Mouse (Mus musculus) C2C12 (cell line): ENCODE results near the gene Traf2. TPM values are rescaled to one million over a fixed set of nuclear protein-coding genes. Genes with fewer than 3 reads are reported as not detected.

ENCODE experiments used
- H3K27me3 ChIP-seq: one replicate; pipeline ENCODE4 v1.6.1; 2011; ENCODE audit not compliant: control insufficient read depth, insufficient read depth, insufficient read length
- H3K36me3 ChIP-seq: one replicate; pipeline ENCODE4 v1.6.1; 2011; ENCODE audit not compliant: control insufficient read depth, insufficient read depth
- H3K4me3 ChIP-seq: one replicate; pipeline ENCODE4 v1.5.1; 2011; ENCODE audit warnings: mild to moderate bottlenecking, control low read depth; ENCODE audit not compliant: poor library complexity, insufficient read depth, severe bottlenecking
- H3K79me2 ChIP-seq: one replicate; pipeline ENCODE4 v1.6.1; 2011; ENCODE audit not compliant: control insufficient read depth, insufficient read depth
- H3K79me3 ChIP-seq: one replicate; pipeline ENCODE4 v1.6.1; 2011; ENCODE audit warnings: low read depth, control low read depth
- H3ac ChIP-seq: one replicate; pipeline ENCODE3; 2011; ENCODE audit warnings: low read depth; ENCODE audit not compliant: control insufficient read depth, insufficient read length
- CEBPB ChIP-seq: IDR thresholded peaks from one replicate; pipeline ENCODE4 v1.6.1; 2011; ENCODE audit warnings: low read depth, mild to moderate bottlenecking, control low read depth, moderate library complexity
- CTCF ChIP-seq: IDR thresholded peaks from one replicate; pipeline ENCODE4 v1.5.1; 2011; ENCODE audit not compliant: control insufficient read depth, insufficient read depth, insufficient read length
- FOSL1 ChIP-seq: IDR thresholded peaks from one replicate; pipeline ENCODE4 v1.8.0; 2011; ENCODE audit warnings: mild to moderate bottlenecking, low read length; ENCODE audit not compliant: poor library complexity, insufficient read depth, severe bottlenecking
- MAX ChIP-seq: IDR thresholded peaks from one replicate; pipeline ENCODE4 v1.6.1; 2011; ENCODE audit warnings: mild to moderate bottlenecking, control low read depth
- MYOD1 ChIP-seq: IDR thresholded peaks from one replicate; pipeline ENCODE4 v1.6.1; 2011; ENCODE audit warnings: low read depth; ENCODE audit not compliant: control insufficient read depth, insufficient read length
- MYOG ChIP-seq: IDR thresholded peaks from one replicate; pipeline ENCODE4 v1.6.1; 2011; ENCODE audit not compliant: control insufficient read depth, insufficient read length; ENCODE audit errors: extremely low read depth
- USF1 ChIP-seq: IDR thresholded peaks from one replicate; pipeline ENCODE4 v1.6.1; 2011; ENCODE audit warnings: low read depth, mild to moderate bottlenecking, control low read depth, moderate library complexity
- polyA plus RNA-seq: library from polyadenylated mRNA; unstranded; fragments of >200 nt; fragmentation: generic; extraction: Trizol; gene quantifications from one replicate; pipeline ENCODE4 v1.2.1, GENCODE M21; 2012; ENCODE audit warnings: missing spikeins

Traf2 gene
- polyA plus RNA-seq, 1 experiment, result 28.8 TPM

- Histone ChIP-seq H3ac (no peak overlapping the region), H3K79me3 (peaks cover 3% of the 10 kb centered on the region), H3K36me3 (peaks cover 6% of the 10 kb centered on the region), H3K79me2 (peaks cover 20% of the 10 kb centered on the region), H3K4me3 (no peak overlapping the region), H3K27me3 (no peaks in the 10 kb centered on the region)
- no peak for TF ChIP-seq USF1
Measured at GRCm38 (mm10) chr2:25573068-25573467, 26.3 kb upstream of the Traf2 start.

- TF ChIP-seq MYOG (no peak), USF1 (no peak), CEBPB (no peak), MYOD1 (no peak), MAX (no peak), CTCF (no peak), FOSL1 (no peak)
- no peak overlapping the region for H3K4me3 ChIP-seq
- peaks cover 20% of the 10 kb centered on the region for H3K79me2 ChIP-seq
- H3ac ChIP-seq, result no peak overlapping the region
- H3K36me3 ChIP-seq, result peaks cover 6% of the 10 kb centered on the region
- peaks cover 3% of the 10 kb centered on the region for H3K79me3 ChIP-seq
- H3K27me3 ChIP-seq, result no peaks in the 10 kb centered on the region
Measured at GRCm38 (mm10) chr2:25571221-25571620, 24.5 kb upstream of the Traf2 start.

- Histone ChIP-seq H3K79me2 (peaks cover 19% of the 10 kb centered on the region), H3ac (no peak overlapping the region), H3K36me3 (peaks cover 18% of the 10 kb centered on the region), H3K79me3 (peaks cover 3% of the 10 kb centered on the region), H3K27me3 (no peaks in the 10 kb centered on the region), H3K4me3 (no peak overlapping the region)
- no peak for TF ChIP-seq CTCF
- TF ChIP-seq MYOD1, result no peak
Measured at GRCm38 (mm10) chr2:25569323-25569722, 22.6 kb upstream of the Traf2 start.

- Histone ChIP-seq H3K4me3 (no peak overlapping the region), H3K36me3 (peaks cover 26% of the 10 kb centered on the region), H3K79me3 (peaks cover under 1% of the 10 kb centered on the region), H3K79me2 (peaks cover 11% of the 10 kb centered on the region), H3K27me3 (no peaks in the 10 kb centered on the region), H3ac (no peak overlapping the region)
- TF ChIP-seq MYOD1 (no peak), MAX (no peak), USF1 (no peak), MYOG (no peak)
Measured at GRCm38 (mm10) chr2:25568473-25569019, 21.8 kb upstream of the Traf2 start.

- H3K79me3 ChIP-seq, result no peaks in the 10 kb centered on the region
- H3ac ChIP-seq, result no peak overlapping the region
- H3K4me3 ChIP-seq, result no peak overlapping the region
- TF ChIP-seq MAX (no peak), USF1 (no peak), CTCF (no peak)
- no peaks in the 10 kb centered on the region for H3K27me3 ChIP-seq
- peaks cover 41% of the 10 kb centered on the region for H3K36me3 ChIP-seq
- peaks cover 2% of the 10 kb centered on the region for H3K79me2 ChIP-seq
Measured at GRCm38 (mm10) chr2:25566558-25566957, 19.8 kb upstream of the Traf2 start.

GRCm38 (mm10) chr2:25565741-25566140 lies 19.0 kb upstream of the Traf2 start:
- H3K27me3 ChIP-seq, result no peaks in the 10 kb centered on the region
- H3K79me3 ChIP-seq, result no peaks in the 10 kb centered on the region
- no peak overlapping the region for H3ac ChIP-seq
- peaks cover 46% of the 10 kb centered on the region for H3K36me3 ChIP-seq
- no peak for TF ChIP-seq FOSL1
- H3K4me3 ChIP-seq, result no peak overlapping the region
- peaks cover 10% of the 10 kb centered on the region for H3K79me2 ChIP-seq

GRCm38 (mm10) chr2:25561946-25562345 lies 15.2 kb upstream of the Traf2 start:
- Histone ChIP-seq H3ac (no peak overlapping the region), H3K79me3 (peaks cover 25% of the 10 kb centered on the region), H3K36me3 (peaks cover 61% of the 10 kb centered on the region), H3K27me3 (no peaks in the 10 kb centered on the region), H3K4me3 (no peak overlapping the region), H3K79me2 (peaks cover 48% of the 10 kb centered on the region)
- TF ChIP-seq CEBPB (no peak), FOSL1 (no peak), USF1 (no peak), CTCF (no peak), MAX (no peak), MYOG (no peak)
